Mouse (Mus musculus) adrenal gland (tissue): Measurements from ENCODE around the gene Uba5.

Experiments
- intact Hi-C: fragments of 180-260 bp; cut with DNase I; formaldehyde crosslinking; loops from one replicate; pipeline ENCODE4 v1.15.1; 2025

Uba5 gene

GRCm38 (mm10) chr9:104064571-104064970, 1.6 kb upstream of the Uba5 start:
- intact Hi-C loops = no loop called here

DNA sequence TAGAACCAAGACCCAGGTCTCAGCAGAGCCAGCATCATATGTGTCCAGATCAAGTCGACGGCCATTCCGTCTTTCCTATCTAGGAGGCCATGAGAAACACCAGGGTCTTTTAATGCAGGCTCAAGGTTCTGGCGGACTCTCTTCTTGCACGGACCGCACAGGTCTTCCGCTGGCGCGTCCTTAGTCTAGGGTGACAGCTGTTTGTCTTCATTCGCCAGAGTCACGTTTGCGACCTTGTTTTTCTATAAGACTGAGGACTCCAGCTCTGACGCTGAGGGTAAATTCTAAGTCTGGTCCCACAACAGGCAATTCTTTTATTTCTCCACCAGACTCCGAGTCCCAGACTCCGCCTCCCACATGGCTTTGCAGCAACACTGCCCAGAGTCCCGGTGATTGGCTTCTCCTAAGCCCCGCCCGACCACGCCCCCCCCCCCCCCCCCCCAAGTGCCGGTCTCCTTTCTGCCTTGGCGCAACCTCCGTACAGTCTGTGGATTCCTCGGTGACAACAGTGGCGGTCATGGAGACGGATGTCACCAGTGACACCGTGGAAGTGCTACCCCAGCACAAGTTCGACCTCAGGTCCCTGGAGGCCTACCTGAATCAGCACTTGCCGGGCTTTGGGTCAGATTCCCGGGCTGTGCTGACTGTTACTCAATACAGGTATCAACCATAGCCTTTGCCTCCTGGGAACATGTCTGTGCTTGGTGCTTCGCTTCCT, 469 bp upstream of the Uba5 start, which contains the start of gene Acad11:
Gene Acad11 (plus strand): TSS at position 134 of the 718 bp plus-strand sequence.
- intact Hi-C loops = no loop called here

GRCm38 (mm10) chr9:104051028-104051427, 11.9 kb downstream of the Uba5 start:
- intact Hi-C loops = no loop called here

GRCm38 (mm10) chr9:104043676-104044075, 19.3 kb downstream of the Uba5 start:
- intact Hi-C loops = no loop called here

GRCm38 (mm10) chr9:104040362-104040761, 22.6 kb downstream of the Uba5 start, which contains the start of gene Gm28305:
Gm28305 (plus strand) TSS chr9:104040662.
- intact Hi-C loops = no loop called here

DNA sequence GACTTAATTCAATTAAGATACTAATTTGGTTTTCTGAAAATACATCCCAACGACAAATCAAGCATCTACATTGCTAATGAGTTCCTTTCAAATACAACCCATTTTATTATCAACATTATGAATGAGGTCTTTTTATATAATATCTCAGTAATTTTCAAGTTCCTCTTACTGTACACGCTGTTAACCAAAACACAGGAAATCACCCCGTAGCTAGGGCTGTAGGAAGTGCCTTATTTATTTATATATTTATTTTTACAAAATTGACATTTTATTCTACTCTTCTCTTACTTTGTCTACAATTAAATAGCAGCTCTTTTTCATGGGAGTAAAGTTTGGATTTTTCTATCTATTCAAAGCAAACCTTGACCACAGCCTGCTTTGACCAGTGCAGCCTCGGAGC, 23.2 kb downstream of the Uba5 start:
- intact Hi-C loops = no loop called here

DNA sequence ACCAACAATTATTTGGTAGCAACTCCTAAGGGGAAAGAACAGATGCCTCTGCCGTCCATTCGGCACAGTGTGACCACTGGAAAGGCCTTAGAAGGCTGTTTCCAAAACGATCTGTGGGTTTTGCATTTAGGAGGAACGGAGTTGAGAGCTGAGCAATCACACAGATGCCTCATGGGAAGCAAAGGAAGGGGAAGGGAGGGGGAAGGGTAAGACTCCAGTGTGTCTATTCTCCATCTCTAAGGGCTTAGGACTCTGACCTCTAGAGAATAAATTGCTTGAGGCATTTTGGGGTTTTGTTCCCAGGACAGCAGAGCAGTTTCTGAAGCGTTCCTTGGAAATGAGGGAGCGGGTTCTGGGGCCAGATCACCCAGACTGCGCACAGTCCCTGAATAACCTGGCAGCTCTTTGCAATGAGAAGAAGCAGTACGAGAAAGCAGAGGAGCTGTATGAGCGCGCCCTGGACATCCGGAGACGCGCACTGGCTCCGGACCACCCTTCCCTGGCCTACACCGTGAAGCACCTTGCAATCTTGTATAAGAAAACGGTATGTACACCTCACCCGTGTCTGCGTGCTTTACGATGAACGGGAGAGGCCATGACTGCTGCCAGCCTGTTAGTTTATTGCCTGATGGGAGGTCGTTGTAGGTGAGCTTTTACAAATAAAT, 23.8 kb downstream of the Uba5 start:
- intact Hi-C loops = no loop called here

DNA sequence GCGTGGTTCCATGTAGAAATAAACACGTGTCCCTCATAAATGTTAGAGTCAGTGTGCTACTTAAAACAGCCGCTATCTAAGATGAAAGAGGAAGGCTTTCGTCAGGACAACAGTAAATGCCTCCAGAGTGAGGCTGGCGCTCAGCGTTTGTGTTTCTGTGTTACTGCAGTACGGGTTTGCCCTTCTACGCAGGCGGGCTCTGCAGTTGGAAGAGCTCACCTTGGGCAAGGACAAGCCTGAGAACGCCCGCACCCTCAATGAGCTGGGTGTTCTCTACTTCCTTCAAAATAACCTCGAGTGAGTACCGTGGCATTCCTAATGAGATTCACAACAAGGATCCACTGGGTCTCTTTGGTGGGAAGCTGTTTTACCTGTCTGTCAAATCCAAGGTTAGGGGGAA, 24.7 kb downstream of the Uba5 start:
- intact Hi-C loops = no loop called here

GRCm38 (mm10) chr9:104035261-104036015, 27.5 kb downstream of the Uba5 start:
- intact Hi-C loops = no loop called here

DNA sequence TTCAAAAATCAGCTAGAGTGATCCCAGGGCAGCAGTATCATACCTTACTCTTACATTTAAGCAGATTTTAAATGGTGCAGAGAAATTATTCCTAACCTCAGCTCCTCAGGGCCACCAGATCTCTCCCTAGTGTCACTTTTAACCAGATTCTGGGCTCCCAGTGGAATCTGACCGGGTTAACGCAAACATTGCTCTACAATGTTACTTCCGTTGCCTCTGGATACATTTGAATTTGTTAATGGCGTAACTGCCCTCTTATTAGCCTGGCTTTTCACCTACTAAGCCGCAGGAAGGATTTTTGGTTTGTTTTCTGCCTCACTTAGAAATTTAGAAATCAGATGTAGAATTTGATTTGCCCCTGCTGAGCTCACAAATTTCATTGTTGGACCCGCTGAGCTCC, 28.2 kb downstream of the Uba5 start:
- intact Hi-C loops = no loop called here

GRCm38 (mm10) chr9:104034231-104034630, 28.7 kb downstream of the Uba5 start:
- intact Hi-C loops = no loop called here

DNA sequence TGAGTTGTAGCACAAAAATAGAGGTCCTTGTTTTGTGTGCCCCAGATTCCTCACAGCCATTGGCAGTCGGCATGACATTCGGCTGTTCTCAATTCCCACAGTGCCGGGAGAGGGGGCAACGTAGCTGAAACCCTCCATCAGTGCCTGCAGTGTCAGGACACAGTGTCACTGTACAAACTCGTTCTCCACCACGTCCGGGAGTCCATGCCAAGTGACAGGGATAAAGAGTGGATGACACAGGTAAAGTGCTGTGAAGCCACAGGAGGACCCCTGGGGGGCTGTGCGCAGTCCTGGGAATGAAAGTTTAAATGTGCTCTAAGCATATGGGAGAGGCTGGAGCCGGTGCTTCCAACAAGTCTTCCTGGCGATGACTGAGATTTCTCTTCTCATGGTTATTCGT, 33.1 kb downstream of the Uba5 start:
- intact Hi-C loops = no loop called here

DNA sequence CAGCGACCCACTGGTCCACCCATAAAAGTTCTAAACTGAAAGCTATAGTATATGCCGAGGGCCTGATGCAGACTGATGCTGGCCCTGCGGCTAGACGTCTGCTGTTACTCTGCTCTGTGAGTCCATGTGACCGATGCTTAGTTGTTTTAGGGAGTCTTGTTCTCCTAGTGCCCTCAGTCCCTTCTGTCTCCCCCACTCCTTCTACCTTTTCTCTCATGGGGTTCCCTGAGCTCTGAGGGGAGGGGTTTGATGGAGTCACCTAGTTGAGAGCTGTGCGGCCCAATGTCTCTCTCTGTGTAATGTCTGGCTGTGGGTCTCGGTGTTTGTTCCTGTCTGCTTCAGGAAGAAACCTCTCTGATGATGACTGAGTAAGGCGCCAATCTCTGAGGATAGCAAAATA, 35.7 kb downstream of the Uba5 start:
- intact Hi-C loops = no loop called here

- intact Hi-C loops = no loop called here
These were observed 41.9 kb downstream of the Uba5 start for GRCm38 (mm10) chr9:104021026-104021425.

DNA sequence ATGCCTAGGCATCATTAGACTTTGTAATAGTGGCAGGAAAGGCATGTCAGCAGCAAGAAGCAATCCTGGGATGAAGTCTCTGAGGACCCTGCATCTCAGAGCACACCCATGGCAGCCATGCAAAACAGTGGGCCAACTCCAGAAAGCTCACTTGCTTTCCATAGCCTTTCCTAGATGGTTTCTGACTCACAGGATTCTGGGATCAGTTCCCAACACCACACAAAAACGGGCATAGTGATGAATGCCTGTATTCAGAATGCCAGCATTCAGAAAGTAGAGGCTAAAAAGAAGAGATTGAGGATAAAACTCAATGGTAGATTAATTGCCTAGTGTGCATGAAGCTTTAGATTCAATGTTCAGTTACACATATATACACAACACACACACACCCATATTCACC, 48.4 kb downstream of the Uba5 start:
- intact Hi-C loops = no loop called here

GRCm38 (mm10) chr9:104002913-104003330, 60.0 kb downstream of the Uba5 start:
- intact Hi-C loops = no loop called here

GRCm38 (mm10) chr9:104001921-104002859, 60.7 kb downstream of the Uba5 start, which contains the start of gene Nphp3:
Nphp3 (plus strand) TSS chr9:104002544.
- intact Hi-C loops = no loop called here

- intact Hi-C loops = no loop called here
These were observed 62.3 kb downstream of the Uba5 start for GRCm38 (mm10) chr9:104000601-104001000.
